In genomic region chr9:22169327-22169726, GRCm38 (mm10) we compare ENCODE assay signal across 14 mouse cellular contexts. TPM values are rescaled to one million over a fixed set of nuclear protein-coding genes. Genes with fewer than 3 reads are reported as not detected.
"Had no signal": no experiment of that assay in that cellular context is flagged by ENCODE, and none has a peak within 500 bp of the region (broad histone marks: within the 10 kb centered on the region; RNA-seq: fewer than 3 reads in every experiment).

No protein-coding gene starts in this region.

- DNase-seq: lung, adult 2 months; lung, postnatal 10 days; lung, postnatal 4 days; midbrain, embryonic 14.5 days; retina, postnatal 1 day; right cerebral cortex, adult 18-20 months; right cerebral cortex, postnatal 25 days; right cerebral cortex, postnatal 4 days; spleen, adult 18-20 months; thymus, adult 18-20 months; thymus, postnatal 14 days; thymus, postnatal 36 days had no signal

RNA-seq across cellular contexts. Expression of gene Zfp872, which starts 18.6 kb away (rescaled TPM):
- total RNA-seq: megakaryocyte, adult 5-6 weeks; megakaryocyte-erythroid progenitor cell, adult 5-6 weeks had no signal
